Mouse (Mus musculus) urinary bladder, adult 18-20 months (tissue): ENCODE data around the gene Sort1.

ENCODE experiments used
- DNase-seq, 2 experiments: peaks; one replicate each; pipeline ENCODE4 v3.0.0; 2022; ENCODE audit warnings: low spot score in 2 of 2, mixed read lengths in 2 of 2

Gene Sort1

DNA sequence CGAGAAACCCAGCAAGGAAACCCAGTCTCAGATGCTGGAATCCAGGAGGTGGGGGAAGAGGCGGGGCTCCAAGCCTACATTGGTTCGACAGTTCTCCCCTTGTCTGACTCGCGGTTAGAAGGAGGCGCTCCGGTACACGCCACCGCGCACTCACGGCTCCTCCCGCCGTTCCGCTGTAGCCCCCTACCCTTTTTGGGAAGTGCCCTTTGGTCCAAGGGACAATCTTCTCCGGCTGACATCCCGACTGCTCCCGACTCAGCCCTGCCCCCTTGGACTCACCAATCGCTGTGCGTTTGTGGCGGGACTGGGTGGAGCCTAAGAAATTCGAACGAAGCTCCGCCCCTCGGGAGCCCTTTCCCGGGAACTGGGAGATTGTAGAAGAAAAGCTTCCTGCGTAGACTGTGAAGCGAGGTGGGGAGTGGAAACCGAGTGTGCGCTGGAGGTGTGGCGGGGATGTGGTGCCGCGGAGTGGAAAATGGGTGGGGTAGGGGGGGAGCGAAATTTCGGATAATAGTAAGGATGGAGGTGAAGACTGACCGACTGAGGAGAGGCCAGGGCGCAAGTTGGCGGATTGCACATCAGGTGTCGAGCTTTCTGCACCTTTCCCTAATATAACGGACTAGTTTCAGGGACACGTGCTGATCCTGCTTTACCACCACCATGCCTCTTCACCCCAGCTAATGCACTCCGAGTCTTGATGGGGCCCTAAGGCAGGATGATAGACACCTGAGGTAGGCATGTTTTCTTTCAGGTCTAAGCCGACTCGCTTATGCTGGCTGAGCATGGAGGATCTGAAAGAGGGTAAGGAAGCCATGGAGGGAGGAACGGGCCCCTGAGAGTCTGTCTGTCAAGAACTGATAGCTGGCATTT lies 99.8 kb downstream of the Sort1 start, which contains the start of gene Psrc1:
Gene Psrc1 (plus strand): TSS at position 355 of the 870 bp plus-strand sequence.
- peak; percentile 76 to 83 for DNase-seq

DNA sequence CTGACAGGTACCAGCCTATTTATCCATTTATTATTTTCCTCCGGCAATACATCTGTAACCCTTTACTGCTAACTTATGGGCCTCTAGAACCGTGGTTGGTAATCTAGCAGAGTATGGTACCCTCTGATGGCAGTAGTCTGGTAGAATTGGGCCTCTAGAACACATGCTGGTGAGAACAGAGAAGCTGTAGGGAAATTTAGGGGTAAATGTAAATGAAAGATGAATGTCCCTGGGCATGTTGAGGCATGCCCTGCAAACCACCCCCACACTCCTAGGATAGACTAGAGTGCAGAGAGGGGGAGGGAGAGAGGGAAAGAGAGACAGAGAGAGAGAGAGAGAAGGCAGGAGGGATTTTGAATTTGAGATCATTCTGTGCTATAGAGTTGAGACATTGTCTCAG lies 100.5 kb downstream of the Sort1 start:
- DNase-seq = no peak

DNA sequence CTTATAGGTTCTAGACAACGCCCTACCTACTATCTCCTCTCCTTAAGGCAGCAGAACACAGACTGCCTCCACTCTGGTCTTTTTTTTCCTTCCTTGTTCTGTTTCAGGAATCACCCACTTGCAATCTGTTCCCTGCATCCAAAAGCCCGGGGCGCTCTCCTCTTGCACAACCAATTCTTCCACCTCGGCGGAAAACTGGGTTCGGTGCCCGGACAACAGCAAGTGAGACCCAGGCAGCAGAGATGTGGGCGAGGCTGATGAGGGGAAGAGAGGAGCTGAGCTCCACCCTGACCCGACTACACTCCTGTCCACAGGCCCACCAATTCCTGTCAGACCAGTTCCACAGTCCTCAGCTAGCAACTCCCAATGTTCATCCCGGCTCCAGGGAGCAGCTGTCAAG lies 102.3 kb downstream of the Sort1 start:
- no peak for DNase-seq

DNA sequence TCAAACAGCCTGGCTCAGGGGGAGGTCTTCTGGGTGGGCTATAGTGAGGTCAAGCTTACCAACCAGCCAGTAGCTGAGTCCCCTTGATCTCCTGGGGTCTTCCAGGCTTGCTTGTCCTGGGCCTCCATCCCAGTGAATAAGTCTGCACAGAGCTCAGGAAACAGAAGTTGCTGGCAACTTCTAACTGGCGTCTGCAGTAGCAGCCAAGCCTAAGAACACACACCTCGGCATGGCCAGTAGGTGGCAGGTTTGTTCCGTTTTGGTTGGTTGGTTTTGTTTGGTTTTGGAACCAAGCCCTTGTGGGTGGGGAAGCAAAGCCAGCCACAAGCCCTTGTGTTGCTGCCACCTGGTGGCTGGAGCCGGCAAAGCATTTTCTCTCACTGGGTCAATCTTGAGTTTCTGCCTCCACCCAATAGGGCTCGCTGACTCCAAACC lies 105.2 kb downstream of the Sort1 start:
- peak; percentile 93 to 97 for DNase-seq

DNA sequence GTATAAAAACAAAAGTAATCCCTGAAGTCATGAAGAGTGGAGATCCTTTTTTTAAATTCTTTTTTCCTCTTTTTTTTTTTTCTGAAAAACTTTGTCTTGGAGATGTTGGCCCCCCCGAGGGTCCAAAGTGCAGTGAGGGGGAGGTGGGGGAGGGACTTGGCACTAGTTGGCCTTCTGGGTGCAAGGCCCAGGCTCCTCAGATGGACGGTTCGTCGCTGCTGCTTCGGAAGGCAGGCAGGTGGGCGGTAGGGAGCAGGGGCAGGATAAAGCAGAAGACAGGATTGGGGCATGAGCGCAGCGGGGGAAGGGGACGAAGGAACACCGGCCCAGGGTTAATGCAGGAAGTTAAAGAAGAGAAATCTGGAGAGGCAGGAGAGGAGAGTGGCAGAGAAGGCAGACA lies 108.4 kb downstream of the Sort1 start:
- no peak for DNase-seq

DNA sequence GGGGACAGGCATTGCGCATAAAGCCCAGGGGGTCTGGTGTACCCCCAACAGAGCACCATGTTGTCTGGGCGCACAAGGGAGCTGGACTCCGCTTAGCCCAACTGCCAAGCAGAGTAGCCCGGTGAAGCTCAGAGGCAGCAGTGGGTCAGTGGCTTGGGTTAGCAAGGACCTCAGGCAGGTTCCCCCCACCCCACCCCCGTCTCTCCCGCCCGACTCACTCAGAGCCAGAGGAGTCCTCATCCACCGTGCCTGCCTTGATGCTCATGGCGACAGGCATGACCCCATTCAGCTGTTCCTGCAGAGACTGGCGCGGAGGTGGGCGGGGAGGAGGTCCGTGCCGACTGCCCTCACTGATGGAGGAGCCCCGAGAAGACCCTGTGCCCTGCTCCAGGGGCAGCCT lies 108.9 kb downstream of the Sort1 start:
- no peak for DNase-seq

DNA sequence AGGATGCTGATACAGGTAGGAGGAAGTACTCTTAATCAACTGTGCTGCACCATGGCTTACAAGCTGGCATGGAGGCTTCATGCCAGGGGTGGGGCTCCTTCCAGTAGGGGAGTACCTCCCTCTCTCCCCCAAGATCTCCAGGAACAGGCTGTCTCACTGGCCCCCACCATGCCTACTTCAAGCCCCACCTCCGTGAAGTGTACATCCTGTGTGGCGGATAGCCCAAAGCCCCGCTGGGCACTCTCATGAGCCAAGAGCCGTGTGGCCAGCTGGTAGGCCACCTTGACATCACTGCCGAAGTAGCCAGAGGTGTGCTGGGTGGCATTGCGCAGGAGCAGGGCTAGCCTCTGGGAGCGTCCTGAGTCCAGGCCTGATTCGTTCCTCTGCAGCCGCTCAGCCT lies 114.4 kb downstream of the Sort1 start:
- no peak for DNase-seq

DNA sequence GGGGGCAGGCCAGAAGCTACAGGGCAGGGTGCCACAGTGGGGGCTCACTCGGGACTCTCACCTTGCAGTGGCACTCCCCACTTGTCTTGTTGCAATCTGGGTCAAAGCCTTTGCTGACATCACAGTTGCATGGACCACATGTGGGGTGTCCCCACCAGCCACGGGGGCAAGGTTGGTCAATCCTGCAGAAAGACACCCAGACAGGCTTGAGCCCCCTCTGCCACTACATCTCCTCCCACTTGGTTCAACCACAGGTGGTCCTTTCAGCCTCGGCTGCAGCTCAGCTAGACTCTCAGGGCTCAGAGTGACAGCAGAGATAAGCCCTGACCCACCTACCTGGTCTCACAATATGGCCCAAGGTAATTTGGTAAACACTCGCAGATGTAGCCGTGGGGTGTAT lies 116.6 kb downstream of the Sort1 start:
- no peak for DNase-seq

DNA sequence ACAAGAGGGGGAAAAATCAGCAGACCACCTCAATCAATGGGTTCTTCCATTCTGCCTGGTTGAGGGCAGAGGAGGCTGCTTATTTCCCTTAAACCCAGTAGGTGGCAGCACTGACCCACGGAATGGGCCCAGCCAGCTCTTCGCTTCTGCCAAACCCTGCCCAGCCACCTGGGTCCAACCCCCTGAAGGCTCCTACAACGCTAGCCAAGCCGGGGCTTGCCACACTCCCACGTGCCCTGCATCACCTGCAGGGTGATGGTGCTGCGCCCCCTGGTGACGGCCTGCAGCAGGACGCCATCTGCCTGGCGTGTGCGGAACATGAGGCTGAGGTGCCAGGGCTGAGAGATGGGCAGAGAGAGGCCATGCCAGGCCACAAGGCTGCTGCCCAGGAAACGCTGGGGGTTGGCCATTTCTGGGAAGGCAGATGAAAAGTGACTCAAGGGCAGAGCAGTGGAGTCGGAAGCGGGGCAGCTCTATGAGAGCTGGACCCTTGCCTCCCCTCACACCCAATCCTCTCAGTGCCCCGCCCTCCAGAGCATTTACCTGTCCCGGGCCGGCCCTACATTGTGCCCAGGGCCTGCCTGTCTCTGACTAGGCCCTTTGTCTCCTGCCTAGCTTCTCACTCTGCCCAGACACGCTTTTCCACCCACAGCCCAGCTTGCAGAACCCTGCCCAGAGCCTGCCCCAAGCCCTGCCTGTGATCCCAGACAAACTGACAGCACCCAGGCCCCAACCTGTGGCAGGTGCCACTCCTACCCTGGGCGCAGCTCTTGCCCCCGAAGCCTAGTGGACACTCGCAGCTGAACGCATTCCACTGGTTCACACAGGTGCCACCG lies 118.0 kb downstream of the Sort1 start:
- DNase-seq = peak; percentile 79 to 86

DNA sequence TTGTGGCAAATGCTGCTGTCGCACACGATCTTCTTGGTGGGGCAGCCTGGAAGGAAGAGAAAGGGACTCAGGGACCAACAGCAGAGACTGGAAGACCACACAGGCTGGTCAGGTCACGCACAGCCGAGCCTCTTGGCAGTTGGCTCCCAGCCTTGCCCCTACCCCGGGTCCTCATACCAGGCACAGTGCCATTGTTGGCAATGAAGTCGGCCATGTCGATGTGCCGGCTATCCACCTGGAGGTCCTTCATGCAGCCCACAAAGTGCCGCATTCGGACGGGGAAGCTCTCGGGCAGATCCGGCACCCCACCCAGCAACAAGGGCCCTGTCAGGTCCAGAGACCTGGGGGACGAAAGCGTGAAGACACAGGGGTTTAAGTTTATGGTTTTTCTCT lies 118.6 kb downstream of the Sort1 start:
- no peak for DNase-seq

DNA sequence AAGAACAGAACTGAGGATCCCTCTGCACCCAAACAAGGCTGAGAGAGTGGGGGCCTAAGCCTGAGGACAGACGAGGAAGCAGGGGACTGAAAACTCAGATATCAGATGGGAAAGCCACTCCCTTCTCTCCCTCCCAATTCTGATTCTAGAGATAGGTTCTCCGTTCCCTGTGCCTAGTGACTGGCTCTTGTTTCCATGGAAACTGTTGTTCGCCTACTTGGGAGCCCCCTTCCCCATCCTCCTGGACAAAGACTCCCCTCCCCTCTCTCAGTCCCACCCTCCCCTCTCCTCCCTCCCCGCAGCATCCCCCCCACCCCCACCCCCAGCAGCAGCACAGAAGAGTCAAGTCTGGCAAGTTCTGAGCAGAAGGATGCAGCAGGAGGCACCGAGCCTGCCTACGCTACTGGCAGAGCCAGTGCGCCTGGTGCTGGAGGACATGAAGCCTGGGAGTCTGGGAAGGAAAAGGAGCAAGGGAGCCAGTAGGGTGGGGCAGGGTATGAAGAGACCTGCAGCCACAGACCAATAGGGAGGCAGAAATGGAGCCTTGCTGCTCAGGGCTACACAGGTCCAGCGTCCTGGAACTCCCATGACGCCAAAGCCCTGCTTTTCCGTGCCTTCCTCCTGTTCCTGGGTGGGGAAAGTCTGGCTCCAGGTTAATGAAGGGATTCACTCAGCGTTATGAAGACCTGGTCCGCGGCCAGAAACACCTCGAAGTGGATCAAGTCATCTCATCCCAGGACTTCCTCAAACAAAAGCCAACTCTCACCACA lies 121.8 kb downstream of the Sort1 start:
- DNase-seq = no peak

DNA sequence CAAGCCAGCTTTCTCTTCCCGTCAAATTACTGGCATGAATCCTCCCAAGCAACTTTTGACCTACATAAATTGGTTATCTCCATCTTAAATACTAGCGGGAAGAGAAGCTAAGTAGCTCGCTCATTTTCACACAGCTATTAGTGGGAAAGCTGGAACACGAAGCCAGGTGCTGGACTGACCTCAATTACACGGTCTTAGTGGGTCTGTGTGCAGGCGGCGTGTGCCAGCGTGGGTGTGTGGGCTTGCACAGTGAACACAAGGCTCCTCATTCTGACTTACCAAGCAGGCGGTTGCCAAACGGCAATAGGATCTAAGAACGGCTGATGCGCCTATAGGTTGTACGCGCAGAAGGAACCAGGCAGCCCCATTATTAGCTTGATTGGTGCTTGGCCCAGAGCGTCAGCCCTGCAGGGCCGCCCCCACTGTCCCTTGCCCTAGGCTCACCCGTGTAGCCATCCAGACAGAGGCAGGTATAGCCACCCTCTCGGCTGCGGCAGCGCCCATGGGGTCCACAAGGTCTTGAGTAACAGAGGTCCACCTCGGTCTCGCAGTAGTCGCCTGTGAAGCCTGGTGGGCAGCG lies 122.5 kb downstream of the Sort1 start:
- DNase-seq = no peak

DNA sequence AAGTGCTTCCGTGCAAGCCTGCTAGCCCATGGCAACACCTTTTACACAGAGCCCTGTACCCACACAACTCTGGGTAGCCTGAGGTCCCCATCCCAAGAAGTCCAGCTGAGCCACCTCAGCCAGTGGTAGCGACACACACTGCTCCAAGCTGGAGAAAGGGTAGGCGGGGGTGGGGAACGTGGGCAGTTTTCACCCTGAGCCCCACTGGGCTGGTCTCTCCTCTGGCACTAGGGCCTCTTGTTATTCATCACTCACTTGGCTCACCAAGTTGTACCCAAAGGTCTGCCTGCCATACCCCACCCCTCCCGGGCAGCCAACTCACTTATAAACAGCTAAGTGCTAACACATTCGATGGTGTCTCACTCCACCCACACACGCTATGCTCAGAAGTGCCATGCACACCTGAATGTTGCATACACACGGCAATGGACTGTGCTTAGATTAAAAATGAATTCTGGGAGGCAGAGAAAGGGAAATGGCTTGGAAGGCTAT lies 124.7 kb downstream of the Sort1 start:
- DNase-seq = no peak

DNA sequence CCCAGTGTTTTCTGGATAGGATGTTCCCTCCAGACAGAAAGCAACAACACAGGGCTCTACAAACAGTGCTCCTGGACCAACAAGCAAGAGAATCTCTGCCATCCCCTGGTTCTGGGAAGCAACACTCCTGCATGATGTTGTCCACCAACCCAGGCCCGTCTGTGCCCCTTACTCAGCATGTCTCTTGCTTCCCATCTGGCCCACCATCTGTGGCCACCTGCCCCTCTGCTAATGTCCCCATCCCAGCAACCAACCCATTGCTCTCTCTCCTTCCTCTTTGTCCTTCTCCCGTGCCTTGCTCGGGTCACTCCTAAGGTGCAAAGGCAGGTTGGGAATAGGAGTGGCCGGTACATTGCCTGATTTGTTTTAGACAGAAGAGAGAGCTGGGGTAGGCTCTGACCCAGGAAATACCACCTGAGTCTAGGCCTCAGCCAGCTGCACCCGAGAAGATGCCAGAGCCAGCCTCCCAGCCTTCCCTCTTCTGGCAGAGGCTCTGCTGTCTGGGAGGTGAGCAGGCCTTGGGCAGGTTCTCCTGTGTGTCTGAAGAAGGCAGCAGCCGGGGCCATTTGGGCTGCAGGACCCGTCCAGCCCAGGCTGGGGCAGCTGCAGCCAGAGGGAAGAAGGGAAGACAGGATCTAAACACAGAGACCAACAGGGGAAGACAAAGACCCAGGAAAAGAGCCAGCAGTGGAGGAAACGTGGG lies 125.9 kb downstream of the Sort1 start:
- no peak for DNase-seq

DNA sequence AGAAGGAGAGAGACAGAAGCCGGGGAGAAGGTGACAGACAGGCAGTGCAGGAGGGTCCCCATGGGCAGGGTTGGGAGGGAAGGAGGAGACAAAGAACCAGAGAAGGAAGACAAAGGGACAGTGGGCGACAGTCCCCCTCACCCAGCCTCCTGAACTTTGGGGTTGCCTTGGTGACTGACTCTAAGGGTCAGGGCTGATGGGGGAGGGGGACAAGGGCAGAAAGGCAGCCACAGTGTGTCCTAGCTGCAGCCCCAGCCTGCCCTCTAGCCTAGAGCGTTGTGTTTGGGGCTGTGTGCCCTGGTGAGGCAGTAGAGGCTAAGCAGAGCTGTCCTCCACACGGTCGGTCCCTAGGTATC lies 126.5 kb downstream of the Sort1 start:
- DNase-seq = no peak
